Mouse (Mus musculus): ENCODE results near the gene Aars. TPM values are rescaled to one million over a fixed set of nuclear protein-coding genes. Genes with fewer than 3 reads are reported as not detected.
"Not testable (repeated sequence)": the region's sequence is repeated elsewhere in the genome, so short reads cannot be mapped to it uniquely, and the experiment has no call there.

The Aars gene
- polyA plus RNA-seq, 2 experiments: 46.9 to 50.5 TPM

DNA sequence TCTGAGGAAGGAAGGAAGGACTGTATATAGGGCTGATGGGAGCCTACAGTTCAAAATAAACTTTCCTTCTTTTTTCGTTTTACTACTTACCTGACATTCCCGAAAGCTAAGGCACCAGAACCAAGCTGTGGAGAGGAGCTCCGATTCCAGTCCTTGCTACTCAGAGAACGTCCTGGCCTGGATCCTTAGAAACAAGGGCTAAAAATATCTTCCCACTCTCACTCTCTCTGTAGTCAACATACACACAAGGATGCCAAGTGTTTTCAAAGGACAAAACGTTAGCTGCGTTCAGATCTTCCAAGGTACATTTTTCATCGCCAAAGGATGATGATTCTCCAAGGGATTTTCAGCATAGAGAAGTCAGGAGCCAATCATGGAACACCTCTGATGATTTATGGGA is 58.8 kb downstream of the Aars start:
- H3K4me2 ChIP-seq (replicated peaks; ENCODE audit: low read depth, low read length, severe bottlenecking): no peak overlapping the region
- no peaks in the 10 kb centered on the region for H3K9me3 ChIP-seq (ENCODE audit: control insufficient read depth, low read length)
- no peak overlapping the region for H3K27ac ChIP-seq (replicated peaks; ENCODE audit: low read depth, low read length)
- H3K27me3 ChIP-seq (ENCODE audit: control insufficient read depth, insufficient read depth, low read length): no peaks in the 10 kb centered on the region
- no peaks in the 10 kb centered on the region for H3K36me3 ChIP-seq (ENCODE audit: control insufficient read depth, insufficient read depth, low read length)
- no peak overlapping the region for H3K9ac ChIP-seq (ENCODE audit: low read depth, low read length, severe bottlenecking)
- DNase-seq (ENCODE audit: low spot score): no peak
- TF ChIP-seq POLR2A (IDR thresholded peaks at IDR 0.05; ENCODE audit: borderline replicate concordance, extremely low read depth, insufficient read depth, insufficient read length): no peak
- 84% methylated on average over 7 of the region's 7 CpGs for WGBS
- no peak for ATAC-seq (ENCODE audit: low FRiP score, low read depth)
- H3K4me3 ChIP-seq (replicated peaks; ENCODE audit: low read length): no peak overlapping the region
- no peaks in the 10 kb centered on the region; the same call in 1 of the 2 replicates for H3K4me1 ChIP-seq (ENCODE audit: control insufficient read depth, insufficient read depth, low read length)

- ATAC-seq (ENCODE audit: low FRiP score, low read depth); H3K4me1 ChIP-seq (ENCODE audit: control insufficient read depth, insufficient read depth, low read length); H3K27ac ChIP-seq (replicated peaks; ENCODE audit: low read depth, low read length); H3K36me3 ChIP-seq (ENCODE audit: control insufficient read depth, insufficient read depth, low read length); H3K9ac ChIP-seq (ENCODE audit: low read depth, low read length, severe bottlenecking); H3K4me2 ChIP-seq (replicated peaks; ENCODE audit: low read depth, low read length, severe bottlenecking); H3K9me3 ChIP-seq (ENCODE audit: control insufficient read depth, low read length); H3K4me3 ChIP-seq (replicated peaks; ENCODE audit: low read length); H3K27me3 ChIP-seq (ENCODE audit: control insufficient read depth, insufficient read depth, low read length); DNase-seq (ENCODE audit: low spot score): not testable (repeated sequence)
- WGBS: 80% methylated on average over 4 of the region's 6 CpGs
Measured at GRCm38 (mm10) chr8:111092326-111092725, 59.4 kb downstream of the Aars start, which contains the start of gene Clec18a. Clec18a (minus strand) TSS chr8:111092426.

DNA sequence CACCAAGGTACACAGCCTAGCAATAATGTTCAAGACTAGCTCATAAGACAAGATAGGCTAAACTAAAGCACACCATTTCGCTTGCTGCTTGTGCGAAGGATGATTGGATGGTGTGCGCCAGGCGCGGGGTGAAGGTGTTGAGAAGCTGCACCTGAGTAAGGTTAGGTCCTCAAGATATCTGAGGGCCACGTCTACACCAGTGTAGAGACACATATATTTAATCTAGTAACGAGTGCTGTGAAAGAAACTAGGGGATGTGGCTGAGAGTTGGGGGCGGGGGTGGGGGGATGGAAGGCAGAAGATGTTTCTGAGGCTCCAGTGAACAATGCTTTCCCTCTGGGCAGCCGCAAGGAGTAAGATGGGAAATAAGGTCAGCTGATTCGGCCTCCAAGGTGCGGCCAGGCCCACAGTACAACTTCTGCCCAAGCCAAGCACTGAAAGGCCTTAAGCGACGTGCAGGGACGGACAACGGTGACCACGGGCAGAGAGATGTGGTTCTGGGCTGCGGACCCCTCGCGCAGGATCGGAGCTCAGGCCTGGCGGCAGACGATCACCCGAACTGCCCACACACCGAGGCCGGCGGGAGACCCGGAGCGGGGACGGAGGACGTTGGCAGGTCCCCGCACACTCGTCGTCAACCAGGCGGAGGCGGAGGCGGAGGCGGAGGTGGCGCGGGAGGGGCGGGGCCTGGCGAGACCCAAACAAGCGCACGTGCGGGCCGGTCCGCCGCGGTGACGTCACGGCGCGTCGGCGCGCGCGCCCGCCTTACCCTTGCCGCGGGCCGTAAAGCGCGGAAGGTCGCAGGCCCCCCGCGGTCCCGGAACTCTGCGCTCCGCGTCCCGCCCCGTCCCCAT is 61.1 kb downstream of the Aars start, which contains the start of gene Pdpr:
Gene Pdpr (plus strand): TSS at position 766 of the 854 bp plus-strand sequence.
- H3K9ac ChIP-seq (ENCODE audit: low read depth, low read length, severe bottlenecking): peak within 1 kb of the TSS; percentile 66
- peak; percentile 82 for DNase-seq (ENCODE audit: low spot score)
- H3K4me3 ChIP-seq (replicated peaks; ENCODE audit: low read length): peak within 1 kb of the TSS; percentile 55
- H3K36me3 ChIP-seq (ENCODE audit: control insufficient read depth, insufficient read depth, low read length): no peaks in the 10 kb centered on the region
- H3K27ac ChIP-seq (replicated peaks; ENCODE audit: low read depth, low read length): no peak within 1 kb of the TSS
- no peaks in the 10 kb centered on the region for H3K27me3 ChIP-seq (ENCODE audit: control insufficient read depth, insufficient read depth, low read length)
- H3K4me2 ChIP-seq (replicated peaks; ENCODE audit: low read depth, low read length, severe bottlenecking): peak within 1 kb of the TSS; percentile 73
- 11% methylated on average over 31 of the region's 72 CpGs for WGBS
- no peaks in the 10 kb centered on the region for H3K9me3 ChIP-seq (ENCODE audit: control insufficient read depth, low read length)
- ATAC-seq (ENCODE audit: low FRiP score, low read depth): peak; percentile 96
- no peak for TF ChIP-seq POLR2A (IDR thresholded peaks at IDR 0.05; ENCODE audit: borderline replicate concordance, extremely low read depth, insufficient read depth, insufficient read length)
- no peaks in the 10 kb centered on the region; the same call in 1 of the 2 replicates for H3K4me1 ChIP-seq (ENCODE audit: control insufficient read depth, insufficient read depth, low read length)

- DNase-seq (ENCODE audit: low spot score); H3K27ac ChIP-seq (replicated peaks; ENCODE audit: low read depth, low read length); H3K9me3 ChIP-seq (ENCODE audit: control insufficient read depth, low read length); H3K4me1 ChIP-seq (ENCODE audit: control insufficient read depth, insufficient read depth, low read length); H3K27me3 ChIP-seq (ENCODE audit: control insufficient read depth, insufficient read depth, low read length); H3K36me3 ChIP-seq (ENCODE audit: control insufficient read depth, insufficient read depth, low read length): not testable (repeated sequence)
- 4% methylated on average over 10 of the region's 69 CpGs for WGBS
- Histone ChIP-seq H3K4me2 (replicated peaks; ENCODE audit: low read depth, low read length, severe bottlenecking) (peak overlapping the region; percentile 73), H3K9ac (ENCODE audit: low read depth, low read length, severe bottlenecking) (peak overlapping the region; percentile 66), H3K4me3 (replicated peaks; ENCODE audit: low read length) (peak overlapping the region; percentile 55)
- ATAC-seq (ENCODE audit: low FRiP score, low read depth): peak; percentile 48; the same call in 1 of the 2 replicates
Measured at GRCm38 (mm10) chr8:111094719-111095302, 61.9 kb downstream of the Aars start.

Small RNA genes lying within 50 kb of the gene (microRNA-seq; reads per million reads assigned to microRNA genes)
- gene Gm24103: not detected
- gene Mir3473d: not detected

Other genes with a start within 250 kb of the Aars start
- 1.4 and 1.6 TPM in 2 replicates for gene Il34, start 227.2 kb upstream of the Aars start, polyA plus RNA-seq (2012; rRNA removed)
- gene Il34, start 227.2 kb upstream of the Aars start, polyA plus RNA-seq (2014; fragmentation: Nextera tagmentation; extraction: Ambion mirVana): 0.95 and 1.2 TPM in 2 replicates
- 41.2 and 44.5 TPM in 2 replicates for gene Cog4, start 186.5 kb upstream of the Aars start, polyA plus RNA-seq (2012; rRNA removed)
- gene Cog4, start 186.5 kb upstream of the Aars start, polyA plus RNA-seq (2014; fragmentation: Nextera tagmentation; extraction: Ambion mirVana): 65.5 and 75.4 TPM in 2 replicates
- gene Sf3b3, start 186.4 kb upstream of the Aars start, polyA plus RNA-seq (2012; rRNA removed): 92.7 and 96.2 TPM in 2 replicates
- 132 and 150 TPM in 2 replicates for gene Sf3b3, start 186.4 kb upstream of the Aars start, polyA plus RNA-seq (2014; fragmentation: Nextera tagmentation; extraction: Ambion mirVana)
- 16.2 and 22.4 TPM in 2 replicates for gene Fuk, start 130.7 kb upstream of the Aars start, polyA plus RNA-seq (2012; rRNA removed)
- 10.4 and 10.6 TPM in 2 replicates for gene Fuk, start 130.7 kb upstream of the Aars start, polyA plus RNA-seq (2014; fragmentation: Nextera tagmentation; extraction: Ambion mirVana)
- gene St3gal2, start 113.2 kb upstream of the Aars start, polyA plus RNA-seq (2012; rRNA removed): 29.9 and 39.7 TPM in 2 replicates
- 19.2 and 21.5 TPM in 2 replicates for gene St3gal2, start 113.2 kb upstream of the Aars start, polyA plus RNA-seq (2014; fragmentation: Nextera tagmentation; extraction: Ambion mirVana)
- 55.6 and 57.8 TPM in 2 replicates for gene Ddx19a, start 35.3 kb upstream of the Aars start, polyA plus RNA-seq (2012; rRNA removed)
- 18.0 and 19.5 TPM in 2 replicates for gene Ddx19a, start 35.3 kb upstream of the Aars start, polyA plus RNA-seq (2014; fragmentation: Nextera tagmentation; extraction: Ambion mirVana)
- gene Ddx19b, start 1.4 kb upstream of the Aars start, polyA plus RNA-seq (2012; rRNA removed): 5.8 and 5.9 TPM in 2 replicates
- gene Ddx19b, start 1.4 kb upstream of the Aars start, polyA plus RNA-seq (2014; fragmentation: Nextera tagmentation; extraction: Ambion mirVana): 4.0 and 5.5 TPM in 2 replicates
- gene Exosc6, start 23.2 kb downstream of the Aars start, polyA plus RNA-seq (2012; rRNA removed): 6.2 and 8.8 TPM in 2 replicates
- 18.3 and 22.6 TPM in 2 replicates for gene Exosc6, start 23.2 kb downstream of the Aars start, polyA plus RNA-seq (2014; fragmentation: Nextera tagmentation; extraction: Ambion mirVana)
- 0.04 and 0.06 TPM in 2 replicates for gene Clec18a, start 59.3 kb downstream of the Aars start, polyA plus RNA-seq (2012; rRNA removed)
- gene Clec18a, start 59.3 kb downstream of the Aars start, polyA plus RNA-seq (2014; fragmentation: Nextera tagmentation; extraction: Ambion mirVana): not detected in 2 replicates
- 10.3 and 11.0 TPM in 2 replicates for gene Pdpr, start 61.5 kb downstream of the Aars start, polyA plus RNA-seq (2012; rRNA removed)
- gene Pdpr, start 61.5 kb downstream of the Aars start, polyA plus RNA-seq (2014; fragmentation: Nextera tagmentation; extraction: Ambion mirVana): 7.8 TPM in 2 replicates
- gene Glg1, start 226.1 kb downstream of the Aars start, polyA plus RNA-seq (2012; rRNA removed): 59.9 and 66.8 TPM in 2 replicates
- gene Glg1, start 226.1 kb downstream of the Aars start, polyA plus RNA-seq (2014; fragmentation: Nextera tagmentation; extraction: Ambion mirVana): 106 and 115 TPM in 2 replicates